Mouse (Mus musculus) neural tube, embryonic 10.5 days (tissue): ENCODE measurements around the gene Olfr1416.

Source experiments
- DNase-seq: peaks from one replicate; pipeline ENCODE4 v3.0.0-alpha.2; 2017; ENCODE audit warnings: low spot score; ENCODE audit errors: extremely low spot score

Gene Olfr1416

DNA sequence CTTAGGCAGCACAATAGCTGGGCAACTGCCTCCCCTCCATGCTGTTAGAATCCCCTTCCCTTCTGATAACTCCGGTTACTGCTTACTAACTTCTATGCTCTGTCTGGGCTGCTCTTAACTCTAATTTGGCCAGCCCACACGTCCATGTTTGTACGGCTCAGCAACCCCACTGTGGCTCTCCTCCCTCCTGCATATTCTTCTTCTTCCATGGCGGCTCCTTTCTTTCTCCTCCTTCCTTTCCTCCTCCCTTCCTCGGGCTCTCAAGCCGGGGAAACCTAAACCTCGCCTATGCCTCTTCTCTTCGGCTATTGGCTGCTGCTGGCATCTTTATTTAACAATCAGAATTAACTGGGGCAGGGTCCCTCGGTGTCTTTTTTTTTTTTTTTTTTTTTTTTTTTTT, 52.1 kb downstream of the Olfr1416 start:
- DNase-seq = no peak

DNA sequence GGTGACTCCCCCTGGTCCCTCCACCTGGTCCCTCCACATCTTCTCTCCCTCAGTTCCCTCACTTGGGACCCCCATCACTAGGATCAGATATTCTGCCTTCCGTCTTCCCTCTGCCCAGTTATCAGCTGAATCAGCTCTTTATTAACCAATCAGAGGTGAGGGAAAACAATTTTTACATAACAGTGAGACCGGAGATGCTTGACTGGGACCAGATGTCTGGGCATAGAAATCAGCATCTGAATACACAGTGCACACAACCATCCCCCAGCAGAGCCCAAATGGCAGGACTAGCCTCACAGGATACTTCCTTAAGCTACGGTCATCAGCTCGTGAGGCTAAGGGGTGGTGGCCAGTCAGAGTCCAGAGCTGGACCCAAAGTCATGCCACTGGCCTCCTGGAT, 52.8 kb downstream of the Olfr1416 start:
- DNase-seq = no peak

DNA sequence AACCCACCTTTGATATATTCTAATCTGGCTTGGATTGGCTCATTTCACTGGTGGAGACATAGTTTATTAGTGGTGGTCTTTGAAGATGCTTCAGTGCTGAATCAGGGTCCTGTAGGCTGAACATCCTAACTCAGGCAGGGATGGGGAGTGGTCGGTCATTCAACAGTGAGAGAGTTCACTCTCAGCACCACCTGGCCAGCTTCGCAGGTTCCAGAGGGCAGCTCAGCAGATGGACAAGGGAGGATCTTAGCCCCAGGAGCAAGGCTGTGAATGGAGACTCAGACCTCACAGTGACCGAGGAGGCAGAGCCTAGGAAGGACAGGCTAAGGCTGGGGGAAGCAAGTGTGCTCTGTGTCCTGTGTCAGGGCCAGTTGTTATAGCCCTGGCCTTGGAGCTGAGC, 53.5 kb downstream of the Olfr1416 start:
- no peak for DNase-seq

DNA sequence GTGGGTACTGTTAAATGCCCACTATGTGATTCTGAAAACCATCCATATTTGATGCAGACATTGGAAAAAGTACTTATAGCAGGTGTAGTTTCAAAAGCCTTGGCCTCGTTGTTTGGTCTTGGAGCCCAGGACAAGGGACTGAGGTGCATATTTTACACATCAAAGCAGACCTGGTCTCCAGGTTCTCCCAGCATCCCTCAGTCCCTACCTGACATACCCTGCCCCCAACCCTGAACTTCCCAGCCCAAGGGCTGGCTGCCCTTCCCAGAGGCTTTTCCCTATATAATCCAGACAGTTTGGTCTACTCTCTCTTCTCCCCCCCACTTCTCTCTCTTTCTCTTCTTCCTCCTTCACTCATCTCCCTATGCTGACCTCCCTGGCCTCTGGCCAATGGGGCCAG, 53.9 kb downstream of the Olfr1416 start:
- no peak for DNase-seq
